Mouse (Mus musculus) heart, postnatal 36 days (tissue): ENCODE data around the gene Tmem209. TPM values are rescaled to one million over a fixed set of nuclear protein-coding genes. Genes with fewer than 3 reads are reported as not detected.
A peak's percentile ranks its signal among the peaks of the same experiment; 100 is the strongest.

Experiments
- DNase-seq, 2 experiments: peaks; one replicate each; pipeline ENCODE4 v3.0.0; 2021 to 2022
- intact Hi-C: fragments of 180-260 bp; cut with DNase I; formaldehyde crosslinking; loops from one replicate; pipeline ENCODE4 v1.15.1; 2025
- total RNA-seq, 2 experiments: library from RNA; stranded (reverse); gene quantifications; 2 replicates each; pipeline ENCODE4 v1.2.3; 2021

The Tmem209 gene
- 1 to 10 TPM; 8.3 to 8.4 TPM for total RNA-seq

GRCm38 (mm10) chr6:30509265-30510239, at the start of gene Tmem209, which contains the start of gene Ssmem1:
Gene Tmem209, minus strand, starts transcription at chr6:30509783.
Gene Ssmem1, plus strand, starts transcription at chr6:30509849.
- intact Hi-C loops, result loop anchor here (5.0 kb wide), 2 partner anchors 107 to 388 kb away; partner anchors contain the start of genes Copg2 and Klhdc10
- DNase-seq, result peak; percentile 99

- intact Hi-C loops, result no loop called here
- peak; percentile 42 to 53 for DNase-seq
Measured at GRCm38 (mm10) chr6:30556080-30556479, 46.5 kb upstream of the Tmem209 start.

GRCm38 (mm10) chr6:30554621-30555170, 45.1 kb upstream of the Tmem209 start:
- intact Hi-C loops, result loop anchor here (5.0 kb wide), 1 partner anchor 98 kb away; no protein-coding TSS in a partner anchor
- no peak for DNase-seq

- intact Hi-C loops, result loop anchor here (5.0 kb wide), 1 partner anchor 98 kb away; no protein-coding TSS in a partner anchor
- DNase-seq, result no peak
Measured at GRCm38 (mm10) chr6:30554092-30554491, 44.5 kb upstream of the Tmem209 start.

- intact Hi-C loops, result loop anchor here (5.0 kb wide), 1 partner anchor 99 kb away; no protein-coding TSS in a partner anchor
Measured at GRCm38 (mm10) chr6:30553381-30554010, 43.9 kb upstream of the Tmem209 start.

GRCm38 (mm10) chr6:30552628-30553027, 43.0 kb upstream of the Tmem209 start:
- DNase-seq, result no peak
- intact Hi-C loops, result loop anchor here (5.0 kb wide), 1 partner anchor 100 kb away; no protein-coding TSS in a partner anchor

More at GRCm38 (mm10) chr6:30553381-30554010, 43.9 kb upstream of the Tmem209 start:
- no peak for DNase-seq

- intact Hi-C loops, result loop anchor here (5.0 kb wide), 1 partner anchor 100 kb away; no protein-coding TSS in a partner anchor
- no peak for DNase-seq
Measured at GRCm38 (mm10) chr6:30551644-30552580, 42.3 kb upstream of the Tmem209 start.

- intact Hi-C loops, result loop anchor here (5.0 kb wide), 1 partner anchor 101 kb away; no protein-coding TSS in a partner anchor
- no peak for DNase-seq
Measured at GRCm38 (mm10) chr6:30551193-30551515, 41.6 kb upstream of the Tmem209 start.

- intact Hi-C loops, result loop anchor here (5.0 kb wide), 1 partner anchor 102 kb away; no protein-coding TSS in a partner anchor
Measured at GRCm38 (mm10) chr6:30550496-30551192, 41.1 kb upstream of the Tmem209 start.

GRCm38 (mm10) chr6:30549231-30549761, 39.7 kb upstream of the Tmem209 start:
- intact Hi-C loops, result loop anchor here (5.0 kb wide), 1 partner anchor 173 kb away; the partner anchor contains the start of gene Mest
- no peak for DNase-seq

More at GRCm38 (mm10) chr6:30550496-30551192, 41.1 kb upstream of the Tmem209 start:
- no peak for DNase-seq

GRCm38 (mm10) chr6:30547656-30548306, 38.2 kb upstream of the Tmem209 start:
- peak; percentile 41 to 53 for DNase-seq
- intact Hi-C loops, result loop anchor here (5.0 kb wide), 1 partner anchor 175 kb away; the partner anchor contains the start of gene Mest

- intact Hi-C loops, result loop anchor here (5.0 kb wide), 1 partner anchor 175 kb away; the partner anchor contains the start of gene Mest
- DNase-seq, result no peak
Measured at GRCm38 (mm10) chr6:30547274-30547645, 37.7 kb upstream of the Tmem209 start.

GRCm38 (mm10) chr6:30546571-30547273, 37.1 kb upstream of the Tmem209 start:
- intact Hi-C loops, result loop anchor here (5.0 kb wide), 1 partner anchor 176 kb away; the partner anchor contains the start of gene Mest
- DNase-seq, result peak in 1 of 2 experiments; percentile 19

- intact Hi-C loops, result loop anchor here (5.0 kb wide), 1 partner anchor 177 kb away; the partner anchor contains the start of gene Mest
- DNase-seq, result no peak
Measured at GRCm38 (mm10) chr6:30545689-30546088, 36.1 kb upstream of the Tmem209 start.

GRCm38 (mm10) chr6:30543851-30544250, 34.3 kb upstream of the Tmem209 start:
- intact Hi-C loops, result no loop called here
- no peak for DNase-seq

- intact Hi-C loops, result no loop called here
Measured at GRCm38 (mm10) chr6:30543077-30543476, 33.5 kb upstream of the Tmem209 start.

GRCm38 (mm10) chr6:30542277-30542676, 32.7 kb upstream of the Tmem209 start:
- no peak for DNase-seq
- intact Hi-C loops, result no loop called here

More at GRCm38 (mm10) chr6:30543077-30543476, 33.5 kb upstream of the Tmem209 start:
- no peak for DNase-seq
